Mouse (Mus musculus) heart, adult 8-10 months (tissue): Measurements from ENCODE around the gene Wdr76. TPM values are rescaled to one million over a fixed set of nuclear protein-coding genes. Genes with fewer than 3 reads are reported as not detected.
"Not testable (repeated sequence)": the region's sequence is repeated elsewhere in the genome, so short reads cannot be mapped to it uniquely, and the experiment has no call there.

ENCODE experiments used
- DNase-seq: peaks from one replicate; pipeline ENCODE4 v3.0.0; 2022; ENCODE audit warnings: low spot score
- total RNA-seq, 4 experiments: library from RNA; stranded (reverse); gene quantifications; 2 replicates each; pipeline ENCODE4 v1.2.4; 2022

The Wdr76 gene
- total RNA-seq, 4 experiments from 2014 or later, result 2.1 to 3.2 (median 3.0) TPM

DNA sequence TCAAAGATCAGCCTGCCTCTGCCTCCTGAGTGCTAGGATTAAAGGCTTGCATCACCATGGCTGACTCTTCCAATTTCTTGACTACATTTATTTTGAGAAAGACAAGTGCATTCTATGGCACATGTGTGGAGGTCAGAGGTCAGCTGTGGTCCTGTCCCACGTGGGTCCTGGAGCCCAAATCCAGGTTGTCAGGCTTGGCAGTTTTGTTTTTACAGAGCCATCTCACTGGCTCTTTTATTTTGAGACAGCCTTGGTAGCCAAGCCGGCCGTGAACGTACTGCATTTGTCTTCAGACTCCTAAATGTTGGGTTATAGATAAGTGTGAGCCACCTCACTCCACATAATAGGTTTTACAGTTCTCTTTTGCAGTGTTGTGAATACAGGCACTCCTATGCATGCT, 12.2 kb downstream of the Wdr76 start:
- DNase-seq, result not testable (repeated sequence)

DNA sequence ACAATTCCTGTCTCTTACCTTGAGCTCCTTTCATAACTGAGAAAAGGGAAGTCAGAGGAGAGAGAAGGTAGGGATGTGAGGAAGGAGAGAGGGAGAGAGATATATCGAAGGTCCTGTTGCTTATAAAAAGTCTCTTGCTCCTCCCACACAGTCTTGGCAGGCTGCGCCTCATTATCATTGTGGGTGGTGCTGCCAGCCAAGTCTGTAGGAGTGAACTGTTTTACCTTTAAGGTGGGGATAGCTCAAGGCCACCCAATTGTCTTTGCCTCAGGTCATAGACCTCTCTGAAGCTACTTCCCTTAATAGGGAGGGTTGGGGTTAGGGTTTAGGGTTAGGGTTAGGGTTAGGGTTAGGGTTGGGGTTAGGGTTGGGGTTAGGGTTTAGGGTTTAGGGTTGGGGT, 15.5 kb downstream of the Wdr76 start:
- no peak for DNase-seq

DNA sequence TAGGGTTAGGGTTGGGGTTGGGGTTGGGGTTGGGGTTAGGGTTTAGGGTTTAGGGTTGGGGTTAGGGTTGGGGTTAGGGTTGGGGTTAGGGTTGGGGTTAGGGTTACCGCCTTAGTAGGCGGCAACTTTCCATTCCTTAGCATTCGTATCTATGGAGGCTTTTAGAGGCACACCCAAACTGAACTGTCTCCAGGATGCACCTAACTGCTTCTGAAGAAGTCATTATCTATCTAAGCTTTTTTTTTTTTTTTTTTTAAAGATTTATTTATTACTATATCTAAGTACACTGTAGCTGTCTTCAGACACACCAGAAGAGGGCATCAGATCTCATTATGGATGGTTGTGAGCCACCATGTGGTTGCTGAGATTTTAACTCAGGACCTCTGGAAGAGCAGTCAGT, 16.3 kb downstream of the Wdr76 start:
- DNase-seq, result not testable (repeated sequence)

- no peak for DNase-seq
These were observed 18.5 kb downstream of the Wdr76 start for GRCm38 (mm10) chr2:121525056-121525455.

GRCm38 (mm10) chr2:121544829-121545228, 38.3 kb downstream of the Wdr76 start:
- DNase-seq, result no peak

- peak; percentile 69 for DNase-seq
These were observed 43.1 kb downstream of the Wdr76 start for GRCm38 (mm10) chr2:121549630-121550029.

DNA sequence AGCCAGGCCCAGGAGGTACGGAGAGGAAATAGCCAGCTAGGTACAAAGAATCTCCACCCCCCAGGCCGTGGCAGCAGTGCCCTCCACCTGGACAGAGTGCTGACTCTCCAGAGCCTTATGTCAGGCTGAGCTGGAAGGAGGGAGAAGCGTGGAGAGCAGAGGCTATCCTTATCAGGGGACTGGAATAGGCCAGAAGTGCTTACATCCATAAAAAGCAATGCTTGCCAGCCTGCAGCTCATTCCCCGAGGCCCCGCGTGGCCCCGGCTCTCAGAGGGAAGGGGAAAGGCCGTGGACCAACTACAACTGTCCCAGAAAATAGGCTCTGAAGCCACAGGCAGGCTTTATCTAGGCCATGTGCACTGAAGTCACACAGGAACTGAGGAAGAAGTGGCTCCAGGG, 44.7 kb downstream of the Wdr76 start:
- peak; percentile 72 for DNase-seq

- no peak for DNase-seq
These were observed 56.6 kb downstream of the Wdr76 start for GRCm38 (mm10) chr2:121563117-121563516.

GRCm38 (mm10) chr2:121565911-121566310, 59.4 kb downstream of the Wdr76 start:
- no peak for DNase-seq

DNA sequence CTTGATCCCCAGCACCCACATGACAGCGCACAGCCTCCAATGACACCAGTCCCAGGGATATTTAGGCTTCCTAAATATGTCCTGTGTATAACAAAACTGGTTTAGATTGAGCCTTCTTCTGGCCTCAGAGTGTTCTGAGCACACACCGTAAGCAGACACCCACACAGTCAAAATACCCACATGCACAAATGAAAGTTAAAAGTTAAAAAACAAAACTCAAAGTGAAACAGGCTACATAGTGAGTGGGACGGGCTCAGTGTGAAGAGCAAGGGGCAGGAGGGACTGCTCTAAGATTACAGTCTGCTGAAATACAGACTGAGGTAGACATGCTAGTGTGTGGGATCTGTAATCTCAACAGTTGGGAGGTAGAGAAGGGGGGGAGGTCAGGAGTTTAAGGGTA, 63.5 kb downstream of the Wdr76 start:
- no peak for DNase-seq

DNA sequence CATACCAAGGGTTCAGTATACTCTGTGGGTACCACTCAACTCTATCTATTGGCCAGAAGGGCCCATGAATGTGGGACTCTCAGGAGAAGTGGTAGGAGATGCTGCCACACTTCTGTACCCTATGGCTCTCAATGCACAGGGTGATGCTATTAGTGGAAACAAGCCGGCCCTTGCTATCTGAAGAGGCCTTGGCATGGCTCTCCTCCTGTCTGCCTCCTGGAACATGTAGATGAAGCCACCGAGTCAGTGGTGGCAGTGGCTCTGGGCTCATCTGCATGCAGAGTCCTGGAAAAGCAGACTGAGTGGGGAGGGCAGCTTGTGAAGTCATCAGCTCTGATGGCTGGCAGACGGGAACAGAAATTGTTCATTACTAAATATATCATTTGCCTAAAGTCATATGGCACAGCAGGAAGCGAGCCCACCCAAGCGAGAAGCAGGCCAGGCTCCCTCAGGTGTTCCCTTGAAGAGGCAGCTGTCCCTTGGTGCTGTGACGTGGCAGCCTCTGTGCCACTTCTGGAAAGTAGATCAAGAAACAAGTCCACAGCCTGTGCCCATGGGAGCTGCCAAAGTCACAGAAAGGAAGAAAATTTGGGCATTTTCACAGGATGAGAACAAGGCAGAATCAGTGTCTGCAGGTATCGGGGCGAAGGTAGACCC, 64.6 kb downstream of the Wdr76 start:
- DNase-seq, result no peak

DNA sequence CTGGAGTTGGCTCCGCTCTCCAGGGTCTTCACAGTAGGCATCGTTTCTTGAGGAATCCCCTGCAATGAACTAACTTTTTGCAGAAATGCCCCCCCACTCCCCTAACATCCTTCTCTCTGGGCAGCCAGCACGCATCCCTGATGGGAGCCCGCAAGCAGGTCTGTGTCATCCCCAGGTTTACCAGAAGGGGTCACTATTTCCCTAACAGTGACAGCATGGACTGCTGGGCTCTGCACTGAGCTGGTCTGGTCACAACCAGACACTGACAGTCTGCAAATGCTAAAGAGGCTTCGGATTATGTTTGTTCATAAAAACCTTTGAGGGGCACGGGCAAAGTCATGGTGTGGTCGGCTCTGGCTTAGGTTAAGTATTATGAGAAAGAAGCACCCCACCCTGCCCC, 65.3 kb downstream of the Wdr76 start:
- peak; percentile 89 for DNase-seq

DNA sequence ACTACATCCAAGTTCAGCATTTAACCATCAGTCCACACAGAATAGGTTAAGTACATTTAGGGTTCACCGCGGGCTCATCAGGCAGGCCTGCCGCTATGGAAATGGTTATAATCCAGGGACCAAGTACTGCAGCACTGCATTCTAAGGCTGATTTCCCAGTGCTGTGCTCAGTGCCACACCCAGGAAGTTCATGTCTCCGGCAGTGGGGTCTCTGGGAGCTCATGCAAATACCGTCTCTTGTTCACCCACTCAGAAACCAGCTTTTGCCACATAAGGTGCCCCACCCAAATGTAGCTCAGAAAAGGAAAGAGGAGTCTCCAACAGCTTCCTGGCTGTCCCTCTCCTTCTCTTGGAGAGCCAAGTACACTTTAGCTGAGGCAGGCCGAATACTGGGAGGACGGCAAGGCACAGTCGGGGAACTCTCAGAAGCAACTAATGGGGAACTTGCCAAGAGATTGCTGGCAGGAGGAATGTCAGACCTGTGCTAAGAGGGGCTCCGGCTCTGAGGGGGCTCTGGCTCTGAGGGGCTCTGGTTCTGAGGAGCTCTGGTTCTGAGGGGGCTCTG, 67.6 kb downstream of the Wdr76 start:
- no peak for DNase-seq

- DNase-seq, result no peak
These were observed 69.2 kb downstream of the Wdr76 start for GRCm38 (mm10) chr2:121575741-121576201.

DNA sequence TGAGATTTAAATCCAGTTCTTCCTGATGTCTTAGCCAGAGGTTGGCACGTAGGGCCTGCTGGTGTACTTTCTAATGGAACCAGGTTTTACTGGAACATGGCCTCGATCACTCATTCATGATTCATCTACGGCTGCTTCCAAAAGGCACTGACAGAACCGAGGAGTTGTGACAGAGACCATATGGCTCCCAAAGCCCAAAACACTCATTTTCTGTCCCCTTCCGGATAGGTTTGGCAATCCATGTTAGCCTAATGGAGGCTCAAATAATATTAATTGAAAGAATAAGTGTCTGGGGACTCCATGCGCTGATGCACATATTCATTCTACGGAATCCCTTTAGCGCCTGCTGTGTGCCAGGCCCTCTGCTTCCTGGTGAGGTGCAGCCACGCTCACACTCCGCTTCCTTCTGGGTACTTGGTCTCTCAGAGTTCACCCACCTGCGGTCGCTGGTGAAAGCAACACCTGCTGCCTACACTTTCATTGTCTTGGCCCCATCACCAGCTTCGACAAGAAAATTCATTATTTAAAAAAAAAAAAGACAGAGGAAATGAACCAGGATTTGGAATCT, 76.4 kb downstream of the Wdr76 start:
- DNase-seq, result no peak

- DNase-seq, result no peak
These were observed 77.1 kb downstream of the Wdr76 start for GRCm38 (mm10) chr2:121583468-121584116.

DNA sequence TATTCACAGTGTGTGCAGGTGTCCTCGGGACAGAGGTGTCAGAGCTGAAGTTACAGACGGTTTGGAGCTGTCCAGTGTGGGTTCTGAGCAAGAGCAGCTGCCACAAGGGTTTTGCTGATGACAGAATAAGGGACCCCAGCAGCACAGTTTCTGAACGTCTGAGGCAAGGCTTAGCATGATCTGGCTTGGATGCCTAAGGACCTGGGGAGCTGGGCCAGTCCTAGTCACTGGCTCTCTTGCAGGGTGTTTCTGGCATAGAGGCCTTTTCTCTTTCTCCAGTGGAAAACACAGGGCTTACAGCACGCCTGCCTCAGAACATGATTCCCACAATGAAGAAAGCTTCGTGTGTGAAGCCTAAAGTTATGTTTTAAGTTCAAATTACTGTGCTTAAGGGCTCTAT, 78.2 kb downstream of the Wdr76 start:
- no peak for DNase-seq

- DNase-seq, result no peak
These were observed 81.2 kb downstream of the Wdr76 start for GRCm38 (mm10) chr2:121587523-121588308.

DNA sequence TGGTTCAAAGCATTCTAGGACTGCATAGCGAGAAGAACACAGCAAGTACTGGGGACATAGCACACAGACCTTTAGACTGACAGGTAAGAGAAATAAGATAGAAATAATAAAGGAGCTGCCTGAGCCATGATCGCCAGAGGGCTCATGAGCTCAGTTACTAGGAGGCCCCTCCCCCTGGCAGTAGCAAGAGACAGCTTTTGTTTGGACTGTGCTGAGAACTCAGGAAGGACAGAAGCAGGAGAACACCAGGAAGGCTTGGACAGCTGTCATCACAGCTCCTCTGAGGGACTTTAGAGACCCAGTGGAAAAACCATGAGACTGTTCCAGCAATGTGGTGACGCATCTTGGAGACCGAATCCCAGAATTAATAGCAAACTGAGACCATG, 81.8 kb downstream of the Wdr76 start:
- peak; percentile 69 for DNase-seq

GRCm38 (mm10) chr2:121594131-121594530, 87.6 kb downstream of the Wdr76 start:
- no peak for DNase-seq
